In genomic region chr8:83594167-83595049, GRCm38 (mm10) we compare ENCODE assay signal across 8 mouse cellular contexts. TPM values are rescaled to one million over a fixed set of nuclear protein-coding genes. Genes with fewer than 3 reads are reported as not detected.
DNase-seq lines count a peak whose midpoint lies in the region; ATAC-seq and TF ChIP-seq lines count a peak whose summit lies in the region.

No protein-coding gene starts in this region.

- H3K4me1 ChIP-seq in ES-Bruce4 (ENCODE audit: control insufficient read depth, insufficient read depth, low read length), result peaks cover 1% of the 10 kb centered on the region
- H3K4me1 ChIP-seq in forebrain, embryonic 13.5 days, result peaks cover 38% of the 10 kb centered on the region
- H3K4me1 ChIP-seq in neural tube, embryonic 15.5 days, result peaks cover 41% of the 10 kb centered on the region

- peak; percentile 40 for TF ChIP-seq POLR2A in ES-Bruce4 (IDR thresholded peaks at IDR 0.05; ENCODE audit: insufficient read depth, low read length)

- peak overlapping the region; percentile 83 for H3K4me3 ChIP-seq in ES-Bruce4 (ENCODE audit: low read depth, low read length)
- peak overlapping the region; percentile 92 for H3K4me3 ChIP-seq in forebrain, embryonic 13.5 days
- H3K4me3 ChIP-seq in neural tube, embryonic 15.5 days (replicated peaks), result peak overlapping the region; percentile 76

- H3K36me3 ChIP-seq in ES-Bruce4 (ENCODE audit: control insufficient read depth, insufficient read depth, low read length, poor library complexity, severe bottlenecking), result peaks cover 7% of the 10 kb centered on the region
- H3K36me3 ChIP-seq in forebrain, embryonic 13.5 days (ENCODE audit: poor library complexity, severe bottlenecking), result peaks cover 7% of the 10 kb centered on the region; the same call in 1 of the 2 replicates
- H3K36me3 ChIP-seq in neural tube, embryonic 15.5 days, result no peaks in the 10 kb centered on the region

- H3K4me2 ChIP-seq in forebrain, embryonic 13.5 days, result peak overlapping the region; percentile 91
- H3K4me2 ChIP-seq in neural tube, embryonic 15.5 days, result peak overlapping the region; percentile 83

- under 1% methylated on average over 43 of the region's 43 CpGs for WGBS in forebrain, embryonic 13.5 days
- WGBS in neural tube, embryonic 15.5 days, result under 1% methylated on average over 43 of the region's 43 CpGs

- no peak for TF ChIP-seq CTCF in ES-Bruce4 (IDR thresholded peaks at IDR 0.05; ENCODE audit: low read depth, low read length)

- ATAC-seq in cerebellum, adult (ENCODE audit: insufficient number of reproducible peaks, low FRiP score, low TSS enrichment), result peak; percentile 92
- peak; percentile 98 for ATAC-seq in forebrain, embryonic 13.5 days
- ATAC-seq in neural tube, embryonic 15.5 days (ENCODE audit: low FRiP score), result peak; percentile 97

- H3K27me3 ChIP-seq in ES-Bruce4 (ENCODE audit: control insufficient read depth, insufficient read depth, low read length, poor library complexity, severe bottlenecking), result no peaks in the 10 kb centered on the region
- no peaks in the 10 kb centered on the region for H3K27me3 ChIP-seq in forebrain, embryonic 13.5 days
- no peaks in the 10 kb centered on the region for H3K27me3 ChIP-seq in neural tube, embryonic 15.5 days (replicated peaks)

- peak overlapping the region; percentile 77 for H3K27ac ChIP-seq in ES-Bruce4 (ENCODE audit: insufficient read depth, low read length)
- H3K27ac ChIP-seq in forebrain, embryonic 13.5 days, result peak overlapping the region; percentile 91
- H3K27ac ChIP-seq in neural tube, embryonic 15.5 days (replicated peaks), result peak overlapping the region; percentile 97

- H3K9me3 ChIP-seq in ES-Bruce4 (replicated peaks; ENCODE audit: control insufficient read depth, insufficient read depth, low read length, poor library complexity, severe bottlenecking), result no peaks in the 10 kb centered on the region
- H3K9me3 ChIP-seq in forebrain, embryonic 13.5 days (replicated peaks), result no peaks in the 10 kb centered on the region
- H3K9me3 ChIP-seq in neural tube, embryonic 15.5 days (replicated peaks), result no peaks in the 10 kb centered on the region

- DNase-seq in heart, postnatal 14 days, result peak; percentile 93 to 94
- peak; percentile 98 for DNase-seq in layer of hippocampus, adult 11-12 months (ENCODE audit: low spot score)
- peak; percentile 97 to 98 for DNase-seq in lung, adult 18-20 months
- peak; percentile 96 for DNase-seq in testis, postnatal 14 days (ENCODE audit: low spot score)

- intact Hi-C loops in heart, postnatal 14 days (cut with DNase I), result no loop called here

- peak overlapping the region; percentile 70 for H3K9ac ChIP-seq in ES-Bruce4 (ENCODE audit: low read depth, poor library complexity, severe bottlenecking)
- H3K9ac ChIP-seq in forebrain, embryonic 13.5 days, result peak overlapping the region; percentile 95
- H3K9ac ChIP-seq in neural tube, embryonic 15.5 days (replicated peaks), result peak overlapping the region; percentile 87

- TF ChIP-seq EP300 in ES-Bruce4 (IDR thresholded peaks at IDR 0.05; ENCODE audit: insufficient read depth, low read depth, low read length), result no peak

RNA-seq across cellular contexts. Expression of gene Tecr, which starts 13.4 kb away (rescaled TPM):
- 310 and 347 TPM in 2 replicates for polyA plus RNA-seq in ES-Bruce4 (2011; ENCODE audit: insufficient read depth, insufficient read length, low read depth, missing spikeins)
- 613 and 652 TPM in 2 replicates for polyA plus RNA-seq in forebrain, embryonic 13.5 days (2015; fragmentation: Nextera tagmentation; extraction: Ambion mirVana)
- total RNA-seq in heart, postnatal 14 days (2021), result 100 to 1,000 TPM; 184 to 210 TPM
- polyA plus RNA-seq in neural tube, embryonic 15.5 days (2015; fragmentation: Nextera tagmentation; extraction: Ambion mirVana), result 1,464 and 1,650 TPM in 2 replicates

RNA-seq across cellular contexts. Expression of gene Dnajb1, which starts 13.6 kb away (rescaled TPM):
- polyA plus RNA-seq in ES-Bruce4 (2011; ENCODE audit: insufficient read depth, insufficient read length, low read depth, missing spikeins), result 28.2 and 32.2 TPM in 2 replicates
- 59.4 and 61.9 TPM in 2 replicates for polyA plus RNA-seq in forebrain, embryonic 13.5 days (2015; fragmentation: Nextera tagmentation; extraction: Ambion mirVana)
- total RNA-seq in heart, postnatal 14 days (2021), result 10 to 100 TPM; 13.9 to 18.2 TPM
- polyA plus RNA-seq in neural tube, embryonic 15.5 days (2015; fragmentation: Nextera tagmentation; extraction: Ambion mirVana), result 57.9 and 63.1 TPM in 2 replicates

RNA-seq across cellular contexts. Expression of gene Ndufb7, which starts 27.9 kb away (rescaled TPM):
- 102 and 121 TPM in 2 replicates for polyA plus RNA-seq in ES-Bruce4 (2011; ENCODE audit: insufficient read depth, insufficient read length, low read depth, missing spikeins)
- polyA plus RNA-seq in forebrain, embryonic 13.5 days (2015; fragmentation: Nextera tagmentation; extraction: Ambion mirVana), result 393 and 412 TPM in 2 replicates
- 100 to 1,000 TPM; 675 to 683 TPM for total RNA-seq in heart, postnatal 14 days (2021)
- 344 and 362 TPM in 2 replicates for polyA plus RNA-seq in neural tube, embryonic 15.5 days (2015; fragmentation: Nextera tagmentation; extraction: Ambion mirVana)

RNA-seq across cellular contexts. Expression of gene Gipc1, which starts 58.1 kb away (rescaled TPM):
- 42.5 and 43.7 TPM in 2 replicates for polyA plus RNA-seq in ES-Bruce4 (2011; ENCODE audit: insufficient read depth, insufficient read length, low read depth, missing spikeins)
- 190 and 196 TPM in 2 replicates for polyA plus RNA-seq in forebrain, embryonic 13.5 days (2015; fragmentation: Nextera tagmentation; extraction: Ambion mirVana)
- 10 to 100 TPM; 34.1 to 34.6 TPM for total RNA-seq in heart, postnatal 14 days (2021)
- polyA plus RNA-seq in neural tube, embryonic 15.5 days (2015; fragmentation: Nextera tagmentation; extraction: Ambion mirVana), result 116 and 118 TPM in 2 replicates

RNA-seq across cellular contexts. Expression of gene Olfr370, which starts 58.8 kb away (rescaled TPM):
- 0.24 TPM in 1 of 2 replicates, not detected in the other for polyA plus RNA-seq in ES-Bruce4 (2011; ENCODE audit: insufficient read depth, insufficient read length, low read depth, missing spikeins)
- polyA plus RNA-seq in forebrain, embryonic 13.5 days (2015; fragmentation: Nextera tagmentation; extraction: Ambion mirVana), result 0.15 TPM in 1 of 2 replicates, not detected in the other
- total RNA-seq in heart, postnatal 14 days (2021), result not detected
- not detected in 2 replicates for polyA plus RNA-seq in neural tube, embryonic 15.5 days (2015; fragmentation: Nextera tagmentation; extraction: Ambion mirVana)

Comparison
In these comparisons a context has a peak if more than half of its experiments do, and no peak if none do; other contexts are left out.
1. Peak in every context shown above with its lines: DNase-seq, ATAC-seq, H3K4me3 ChIP-seq and H3K27ac ChIP-seq.